ENCODE assay signal across 12 mouse cellular contexts in the genomic region with DNA sequence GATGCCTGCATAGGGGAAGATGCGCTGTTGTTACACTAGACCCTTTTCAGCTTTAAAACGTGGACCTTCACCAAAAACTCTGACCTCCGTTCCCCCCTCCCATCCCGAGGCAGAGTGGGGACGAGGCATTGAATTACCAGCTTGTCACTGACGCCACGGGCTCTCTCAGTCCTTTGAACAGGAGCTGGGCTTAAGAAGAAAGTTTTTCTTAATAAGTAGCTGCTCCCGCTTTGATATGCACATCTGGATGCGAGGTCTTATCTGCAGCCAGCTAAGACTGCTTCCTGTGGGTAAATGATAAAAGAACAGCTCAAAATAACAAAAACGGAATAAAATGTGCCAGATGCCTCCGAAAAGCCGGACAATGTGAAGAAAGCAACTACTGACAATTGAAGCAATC.
A peak's percentile ranks its signal among the peaks of the same experiment; 100 is the strongest.
DNase-seq lines count a peak whose midpoint lies in the region; ATAC-seq lines count a peak whose summit lies in the region.
"Had no signal": no experiment of that assay in that cellular context is flagged by ENCODE, and none has a peak within 500 bp of the region (broad histone marks: within the 10 kb centered on the region; RNA-seq: fewer than 3 reads in every experiment).

No protein-coding gene starts in this region.

- no peaks in the 10 kb centered on the region for H3K36me3 ChIP-seq in heart, embryonic 16.5 days (ENCODE audit: control insufficient read depth, insufficient read depth)
- H3K36me3 ChIP-seq in limb, embryonic 12.5 days = no peaks in the 10 kb centered on the region
- no peaks in the 10 kb centered on the region for H3K36me3 ChIP-seq in neural tube, embryonic 13.5 days
- H3K36me3 ChIP-seq: stomach, embryonic 15.5 days had no signal

- H3K4me1 ChIP-seq in heart, embryonic 16.5 days (ENCODE audit: control insufficient read depth, insufficient read depth, low read length) = peaks cover 10% of the 10 kb centered on the region
- H3K4me1 ChIP-seq in limb, embryonic 12.5 days (replicated peaks) = peaks cover 34% of the 10 kb centered on the region
- H3K4me1 ChIP-seq in neural tube, embryonic 13.5 days (replicated peaks) = peaks cover 36% of the 10 kb centered on the region

- peaks cover 4% of the 10 kb centered on the region for H3K9me3 ChIP-seq in heart, embryonic 16.5 days (replicated peaks; ENCODE audit: control insufficient read depth, low read length)
- H3K9me3 ChIP-seq in limb, embryonic 12.5 days = no peaks in the 10 kb centered on the region
- H3K9me3 ChIP-seq in neural tube, embryonic 13.5 days = no peaks in the 10 kb centered on the region
- H3K9me3 ChIP-seq: stomach, embryonic 15.5 days had no signal

- no peak overlapping the region for H3K9ac ChIP-seq in heart, embryonic 16.5 days (ENCODE audit: low read length)
- H3K9ac ChIP-seq in limb, embryonic 12.5 days (replicated peaks) = no peak overlapping the region
- H3K9ac ChIP-seq in neural tube, embryonic 13.5 days = no peak overlapping the region
- H3K9ac ChIP-seq: stomach, embryonic 15.5 days had no signal

- ATAC-seq in heart, embryonic 16.5 days (replicated peaks; ENCODE audit: extremely low read depth, insufficient read depth, low FRiP score) = no peak; the same call in 1 of the 2 replicates
- no peak for ATAC-seq in limb, embryonic 12.5 days (ENCODE audit: insufficient number of reproducible peaks, insufficient read depth, low FRiP score, low TSS enrichment, low read depth)
- ATAC-seq in neural tube, embryonic 13.5 days (ENCODE audit: low read depth) = no peak

- H3K27me3 ChIP-seq in heart, embryonic 16.5 days (ENCODE audit: control insufficient read depth, insufficient read depth, low read length) = peaks cover 50% of the 10 kb centered on the region
- H3K27me3 ChIP-seq in limb, embryonic 12.5 days = peaks cover 43% of the 10 kb centered on the region
- peaks cover 35% of the 10 kb centered on the region for H3K27me3 ChIP-seq in neural tube, embryonic 13.5 days
- H3K27me3 ChIP-seq: CH12.LX had no signal

- H3K4me3 ChIP-seq in heart, embryonic 16.5 days (ENCODE audit: low read length) = 0 out of 2 replicates have a peak overlapping the region, but pooled peaks have one; percentile 2
- no peak overlapping the region for H3K4me3 ChIP-seq in limb, embryonic 12.5 days (replicated peaks)
- no peak overlapping the region for H3K4me3 ChIP-seq in neural tube, embryonic 13.5 days
- H3K4me3 ChIP-seq: stomach, embryonic 15.5 days had no signal

- no peak overlapping the region for H3K27ac ChIP-seq in heart, embryonic 16.5 days (ENCODE audit: low read length)
- no peak overlapping the region for H3K27ac ChIP-seq in limb, embryonic 12.5 days
- no peak overlapping the region for H3K27ac ChIP-seq in neural tube, embryonic 13.5 days (replicated peaks)
- H3K27ac ChIP-seq: stomach, embryonic 15.5 days had no signal

- 12% methylated on average over 12 of the region's 12 CpGs for WGBS in heart, embryonic 16.5 days
- 4% methylated on average over 12 of the region's 12 CpGs for WGBS in limb, embryonic 12.5 days
- WGBS in neural tube, embryonic 13.5 days = 2% methylated on average over 12 of the region's 12 CpGs

- no peak for DNase-seq in heart, adult 11 months
- peak; percentile 81 for DNase-seq in embryo, embryonic 10 days (ENCODE audit: low spot score)
- DNase-seq in right cerebral cortex, adult 18-20 months = no peak
- no peak for DNase-seq in kidney, postnatal 36 days
- DNase-seq in kidney, adult 8-10 months = no peak
- DNase-seq: cerebellum, adult 9-11 months; lung, postnatal 4 days had no signal

- peak overlapping the region; percentile 17 for H3K4me2 ChIP-seq in heart, embryonic 16.5 days (ENCODE audit: low read depth, low read length)
- H3K4me2 ChIP-seq in limb, embryonic 12.5 days = peak overlapping the region; percentile 27
- peak overlapping the region; percentile 25 for H3K4me2 ChIP-seq in neural tube, embryonic 13.5 days
- H3K4me2 ChIP-seq: stomach, embryonic 15.5 days had no signal
